Mouse (Mus musculus) liver, postnatal 0 days (tissue): Measurements from ENCODE around the gene Lrch4.

ENCODE experiments used
- CTCF ChIP-seq: sonication (generic); IDR thresholded peaks from 2 replicates; pipeline ENCODE4 v1.5.1; 2016; ENCODE audit warnings: antibody characterized with exemption, low read depth
- EP300 ChIP-seq: IDR thresholded peaks from 2 replicates; pipeline ENCODE4 v1.6.1; 2016; ENCODE audit warnings: antibody characterized with exemption, low read depth, mild to moderate bottlenecking

- no peak for TF ChIP-seq CTCF
- TF ChIP-seq EP300, result peak; percentile 60
These were observed 28.1 kb upstream of the Lrch4 start, which contains the start of gene Mospd3 for GRCm38 (mm10) chr5:137600619-137601364.
